Mouse (Mus musculus): ENCODE results near the gene Ano6.

DNA sequence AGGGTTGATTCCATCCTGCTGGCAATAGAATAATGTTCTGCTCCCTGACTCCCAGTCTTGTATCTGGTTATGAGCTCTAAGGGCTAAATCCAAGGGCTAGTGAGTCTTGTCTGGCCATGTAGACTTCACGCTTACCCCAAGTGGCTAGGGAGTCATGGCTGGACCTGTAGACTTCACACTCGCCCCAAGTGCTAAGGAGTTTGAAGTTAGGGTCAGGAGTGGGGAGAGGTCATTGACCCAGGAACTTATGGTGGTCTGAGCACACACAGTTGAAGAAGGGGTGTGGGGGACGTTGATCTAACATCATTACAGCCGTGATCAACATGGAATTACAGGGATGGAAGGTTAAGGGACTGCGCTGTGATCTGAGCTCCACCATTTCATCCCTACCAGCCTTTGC lies 79.0 kb downstream of the Ano6 start:
- TF ChIP-seq CTCF (IDR thresholded peaks at IDR 0.05; ENCODE audit: extremely low read depth, insufficient read depth, insufficient read length, insufficient replicate concordance) (no peak), POLR2A (IDR thresholded peaks at IDR 0.05; ENCODE audit: low read depth, low read length) (no peak)

All from spleen, adult 2 months (tissue).